Mouse (Mus musculus): ENCODE data around the gene Nutf2.
"Not testable (repeated sequence)": the region's sequence is repeated elsewhere in the genome, so short reads cannot be mapped to it uniquely, and the experiment has no call there.

Gene Nutf2

GRCm38 (mm10) chr8:105860143-105860981 lies at the start of gene Nutf2:
Gene Nutf2 (plus strand): TSS chr8:105860580.
- DNase-seq, result peak; percentile 97

- DNase-seq, result no peak
Observed at GRCm38 (mm10) chr8:105811061-105811460, 49.3 kb upstream of the Nutf2 start.

GRCm38 (mm10) chr8:105811543-105811942 lies 48.8 kb upstream of the Nutf2 start:
- DNase-seq, result no peak

GRCm38 (mm10) chr8:105812511-105812910 lies 47.9 kb upstream of the Nutf2 start:
- DNase-seq, result no peak

- no peak for DNase-seq
Observed at GRCm38 (mm10) chr8:105813241-105813640, 47.1 kb upstream of the Nutf2 start.

- no peak for DNase-seq
Observed at GRCm38 (mm10) chr8:105819659-105820058, 40.7 kb upstream of the Nutf2 start.

GRCm38 (mm10) chr8:105820925-105821324 lies 39.5 kb upstream of the Nutf2 start:
- no peak for DNase-seq

- no peak for DNase-seq
Observed at GRCm38 (mm10) chr8:105825506-105825905, 34.9 kb upstream of the Nutf2 start.

- peak; percentile 30 for DNase-seq
Observed at GRCm38 (mm10) chr8:105826379-105826778, 34.0 kb upstream of the Nutf2 start.

- peak; percentile 97 for DNase-seq
Observed at GRCm38 (mm10) chr8:105826861-105827848, 33.2 kb upstream of the Nutf2 start, which contains the start of the genes Ranbp10 and Tsnaxip1. Gene Ranbp10 (minus strand): TSS chr8:105827350. Gene Tsnaxip1 (plus strand): TSS chr8:105827731.

- not testable (repeated sequence) for DNase-seq
Observed at GRCm38 (mm10) chr8:105833740-105834139, 26.6 kb upstream of the Nutf2 start.

- peak; percentile 81 for DNase-seq
Observed at GRCm38 (mm10) chr8:105835318-105835717, 25.1 kb upstream of the Nutf2 start.

- DNase-seq, result no peak
Observed at GRCm38 (mm10) chr8:105836991-105837390, 23.4 kb upstream of the Nutf2 start.

- no peak for DNase-seq
Observed at GRCm38 (mm10) chr8:105839209-105839608, 21.2 kb upstream of the Nutf2 start.

- no peak for DNase-seq
Observed at GRCm38 (mm10) chr8:105846678-105847077, 13.7 kb upstream of the Nutf2 start.

GRCm38 (mm10) chr8:105850014-105850413 lies 10.4 kb upstream of the Nutf2 start:
- no peak for DNase-seq

GRCm38 (mm10) chr8:105850611-105851010 lies 9.8 kb upstream of the Nutf2 start:
- no peak for DNase-seq

GRCm38 (mm10) chr8:105851651-105852143 lies 8.7 kb upstream of the Nutf2 start:
- peak; percentile 95 for DNase-seq

- DNase-seq, result peak; percentile 27
Observed at GRCm38 (mm10) chr8:105852146-105852729, 8.1 kb upstream of the Nutf2 start.

GRCm38 (mm10) chr8:105853178-105853577 lies 7.2 kb upstream of the Nutf2 start, which contains the start of gene Cenpt:
Gene Cenpt (minus strand): TSS chr8:105853278.
- no peak for DNase-seq

- no peak for DNase-seq
Observed at GRCm38 (mm10) chr8:105854303-105854702, 6.1 kb upstream of the Nutf2 start.

- DNase-seq, result peak; percentile 96
Observed at GRCm38 (mm10) chr8:105854715-105855216, 5.6 kb upstream of the Nutf2 start, which contains the start of gene Thap11. Gene Thap11 (plus strand): TSS chr8:105855132.

All from kidney, postnatal 10 days (tissue).